Mouse (Mus musculus) spleen, postnatal 4 days (tissue): ENCODE measurements around the gene Sit1.
A peak's percentile ranks its signal among the peaks of the same experiment; 100 is the strongest.
"Not testable (repeated sequence)": the region's sequence is repeated elsewhere in the genome, so short reads cannot be mapped to it uniquely, and the experiment has no call there.

Experiments
- DNase-seq, 2 experiments: peaks; one replicate each; pipeline ENCODE4 v3.0.0; 2022; ENCODE audit warnings: low spot score in 2 of 2

The Sit1 gene

DNA sequence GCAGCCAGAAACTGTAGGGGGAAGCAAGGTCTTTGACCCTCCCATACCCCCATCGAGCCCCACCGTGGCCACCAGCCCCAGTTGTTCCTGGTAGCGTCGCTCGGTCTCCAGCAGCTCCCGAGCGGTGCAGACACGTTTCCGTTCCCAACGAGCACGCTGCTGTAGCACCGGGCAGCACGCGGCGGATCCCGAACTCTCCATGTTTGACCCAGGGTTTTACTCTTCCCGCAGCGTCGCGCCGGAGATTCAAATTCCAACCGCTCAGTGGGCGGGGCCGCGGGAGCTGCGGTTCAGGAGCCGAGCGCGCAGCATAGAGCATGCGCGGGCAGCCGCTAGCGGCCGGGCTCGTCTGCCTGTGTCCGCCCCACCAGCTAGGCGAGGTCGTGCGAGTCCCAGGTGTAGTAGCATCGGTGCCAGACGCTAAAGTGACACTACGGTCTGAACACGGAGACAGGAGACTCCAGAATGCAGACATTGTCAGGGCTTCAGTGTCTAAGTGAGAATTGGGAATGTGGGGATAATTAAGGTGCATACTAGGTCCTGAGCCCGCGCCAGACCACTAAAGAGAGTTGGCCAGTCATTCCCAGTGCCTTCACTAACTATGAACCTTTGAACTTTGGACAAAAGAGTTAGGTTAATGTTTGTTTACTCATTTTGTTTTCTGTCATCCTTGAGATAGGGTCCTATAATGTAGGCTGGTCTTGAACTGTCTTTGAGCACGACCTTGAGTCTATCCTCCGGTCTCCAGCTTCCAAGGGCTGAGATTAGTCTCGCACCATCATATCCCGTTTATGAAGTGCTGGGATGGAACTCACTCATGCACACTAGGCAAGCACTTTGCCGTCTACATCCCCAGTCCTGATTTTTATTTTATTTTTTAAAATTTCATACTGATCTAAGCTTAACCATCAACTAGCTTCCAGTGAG lies 16.1 kb upstream of the Sit1 start, which contains the start of gene Arhgef39:
Gene Arhgef39 (minus strand): TSS at position 289 of the 927 bp plus-strand sequence.
- peak; percentile 90 to 94 for DNase-seq

DNA sequence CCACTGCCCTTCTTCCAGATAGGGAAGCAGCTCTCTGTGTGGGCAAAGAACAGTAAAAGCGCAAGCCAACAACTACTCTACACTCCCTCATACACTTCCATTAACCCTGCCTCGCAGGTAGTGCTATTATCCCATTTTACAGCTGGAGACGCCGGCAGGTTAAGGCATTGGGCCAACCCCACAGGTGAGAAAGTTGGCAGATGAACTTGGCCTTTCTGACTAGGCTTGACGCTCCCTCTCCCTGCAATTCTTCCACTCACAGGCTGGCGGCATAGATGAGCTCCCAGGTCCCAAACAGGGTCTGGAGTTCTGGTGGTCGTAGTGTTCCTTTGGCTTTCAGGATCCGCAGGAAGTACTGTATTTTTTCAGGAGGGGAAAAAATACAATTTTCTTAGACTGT lies 15.4 kb upstream of the Sit1 start:
- peak; percentile 58 to 75 for DNase-seq

DNA sequence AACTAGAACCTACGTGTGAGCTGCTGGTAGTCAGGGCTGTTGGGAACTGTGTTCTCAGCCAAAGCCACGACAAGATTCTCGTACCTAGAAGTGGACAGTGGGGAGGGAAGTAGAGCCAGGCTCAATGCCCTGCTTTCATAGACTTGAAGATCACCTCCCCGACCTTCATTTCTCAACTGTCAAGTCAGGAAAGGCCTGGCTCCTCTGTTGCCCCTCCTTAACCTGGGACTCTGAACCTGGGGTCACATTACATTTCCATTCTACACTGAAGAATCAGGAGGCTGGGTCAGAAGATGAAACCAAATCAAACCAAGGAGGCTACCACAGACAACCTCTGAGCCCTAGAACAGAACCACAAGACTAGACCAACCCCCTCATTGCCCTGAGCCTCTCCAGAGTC lies 14.4 kb upstream of the Sit1 start:
- DNase-seq, result peak in 1 of 2 experiments; percentile 59

DNA sequence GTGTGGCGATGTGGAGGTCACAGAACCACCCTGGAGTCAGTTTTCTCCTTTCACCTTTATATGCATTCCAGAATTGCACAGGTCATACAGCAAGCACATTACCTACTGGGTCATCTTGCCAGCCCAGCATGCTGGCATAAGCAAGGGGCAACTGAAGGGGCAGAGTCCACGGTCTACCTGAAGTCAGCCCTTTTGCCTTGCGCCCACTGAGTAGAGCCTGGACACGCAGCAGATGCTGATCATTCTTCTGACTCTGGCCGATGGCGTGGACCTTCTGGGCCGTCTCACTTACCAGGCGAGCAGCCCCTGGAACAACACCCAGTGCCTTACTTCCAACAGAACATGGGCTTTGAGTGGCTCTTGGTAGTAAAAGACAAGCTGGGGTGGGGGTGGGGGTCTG lies 13.9 kb upstream of the Sit1 start:
- DNase-seq, result peak in 1 of 2 experiments; percentile 55

DNA sequence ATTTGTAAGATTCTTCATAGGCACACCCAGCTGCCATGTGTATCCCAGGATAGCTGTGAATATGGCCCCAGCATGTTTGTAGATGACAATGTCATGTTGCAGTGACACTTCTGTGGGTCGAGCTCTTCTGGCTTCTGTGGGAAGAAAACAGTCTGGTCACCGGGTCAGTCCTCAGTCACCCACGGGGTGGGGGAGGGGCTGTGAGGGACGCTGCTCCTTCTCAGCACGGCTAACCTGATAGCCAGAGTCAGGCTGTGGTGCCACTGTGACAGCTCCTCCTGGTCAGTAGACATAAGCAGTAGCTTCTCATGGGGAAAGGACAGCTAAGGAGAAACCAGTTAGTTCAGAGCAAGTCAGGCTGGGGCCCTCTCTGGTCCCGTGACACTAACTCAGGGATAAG lies 13.1 kb upstream of the Sit1 start:
- peak in 1 of 2 experiments; percentile 59 for DNase-seq

DNA sequence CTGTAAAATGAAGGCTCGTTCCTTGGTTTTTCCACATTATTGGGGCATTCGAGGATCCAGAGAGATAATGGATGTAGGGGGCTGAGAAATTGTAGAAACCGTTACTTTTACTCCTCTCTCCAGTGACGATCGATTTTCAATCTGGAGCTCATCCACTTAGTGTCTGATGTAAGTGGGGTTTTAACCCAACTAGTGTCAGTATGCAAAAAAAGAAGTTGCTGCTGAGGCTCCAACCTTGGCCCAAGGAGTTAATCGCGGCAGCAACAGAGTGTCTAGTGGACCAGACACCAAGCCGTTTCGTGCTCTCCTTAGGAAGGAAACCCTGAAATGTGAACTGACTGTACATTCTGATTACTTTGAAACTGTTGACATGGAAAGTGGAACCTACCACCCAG lies 10.3 kb upstream of the Sit1 start:
- DNase-seq, result no peak

DNA sequence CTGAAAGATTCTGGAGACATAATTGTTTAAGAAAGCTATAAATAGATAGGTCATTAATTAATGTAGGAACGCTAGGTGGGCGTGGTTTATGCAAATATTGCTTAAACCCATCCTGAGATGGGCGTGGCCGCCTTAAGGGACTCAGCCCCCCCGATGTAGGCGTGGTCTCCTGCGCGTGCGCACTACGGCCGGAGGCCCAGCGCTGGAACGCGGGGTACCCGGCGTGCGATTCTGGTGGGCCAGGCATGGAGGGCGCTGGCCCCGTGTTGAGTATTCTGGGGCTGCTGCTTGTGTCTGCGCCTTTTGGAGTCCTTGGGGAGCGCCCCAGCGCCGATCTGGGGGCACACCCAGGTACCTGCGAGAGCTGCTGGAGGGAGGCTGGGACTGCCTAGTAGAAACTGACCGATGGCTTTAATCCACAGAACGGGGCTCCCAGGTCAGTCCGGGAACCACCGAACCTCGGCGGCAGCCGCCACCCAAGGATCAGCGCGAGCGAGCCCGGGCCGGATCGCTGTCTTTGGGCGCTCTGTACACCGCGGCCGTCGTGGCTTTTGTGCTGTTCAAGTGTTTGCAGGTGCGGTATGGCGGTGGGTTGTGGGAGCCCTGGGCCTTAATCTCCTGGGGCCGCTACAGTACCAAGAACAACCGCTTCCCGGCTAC lies 9.8 kb upstream of the Sit1 start:
- peak; percentile 97 to 99 for DNase-seq

DNA sequence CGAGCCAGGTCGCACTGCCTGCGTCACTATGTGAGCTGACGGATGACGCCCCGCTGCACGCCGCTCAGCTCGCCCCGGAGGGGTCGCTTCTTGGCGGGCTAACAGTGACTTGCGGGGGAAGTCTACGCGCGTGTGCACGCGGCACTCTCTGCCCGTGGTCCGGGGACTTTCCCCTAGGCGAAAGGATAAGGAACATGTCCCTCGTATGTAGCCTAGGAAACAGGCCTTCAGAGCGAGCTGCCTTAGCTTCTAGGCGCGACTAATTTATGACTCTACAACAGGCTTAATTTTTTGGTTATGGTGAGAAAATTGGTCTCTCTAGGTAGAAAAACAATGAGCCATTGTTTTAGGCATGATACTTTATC lies 9.3 kb upstream of the Sit1 start, which contains the start of gene Ccdc107:
Gene Ccdc107 (plus strand): TSS at position 80 of the 365 bp plus-strand sequence.
- DNase-seq, result peak; percentile 90 to 92

DNA sequence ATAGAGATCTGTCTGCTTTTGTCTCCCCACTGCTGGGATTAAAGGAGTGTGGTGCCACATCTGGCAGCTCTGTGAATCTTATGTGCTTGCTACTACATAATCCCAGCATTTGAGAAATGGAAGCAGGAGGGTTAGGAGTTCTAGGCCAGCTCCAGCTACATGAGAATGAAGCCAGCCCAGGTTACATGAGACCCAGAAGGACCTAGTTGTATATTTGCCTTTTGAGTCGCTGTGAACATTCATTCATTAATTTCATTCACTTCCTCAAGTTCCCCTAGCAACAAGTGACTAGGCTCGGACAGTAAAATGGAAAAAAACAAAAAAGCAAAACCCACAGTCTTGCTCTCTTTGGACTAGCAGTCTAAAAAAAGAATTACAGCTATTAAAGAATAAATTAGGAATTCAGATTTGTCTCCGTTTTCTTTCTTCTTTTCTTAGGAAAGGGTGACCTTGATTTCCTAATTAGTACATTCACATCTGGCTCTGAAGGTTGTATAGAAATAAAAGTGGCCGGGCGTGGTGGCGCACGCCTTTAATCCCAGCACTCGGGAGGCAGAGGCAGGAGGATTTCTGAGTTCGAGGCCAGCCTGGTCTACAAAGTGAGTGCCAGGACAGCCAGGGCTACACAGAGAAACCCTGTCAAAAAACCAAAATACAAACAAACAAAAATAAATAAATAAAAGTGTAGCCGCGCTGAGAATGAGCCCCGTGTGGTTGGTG lies 8.7 kb upstream of the Sit1 start:
- DNase-seq, result no peak

DNA sequence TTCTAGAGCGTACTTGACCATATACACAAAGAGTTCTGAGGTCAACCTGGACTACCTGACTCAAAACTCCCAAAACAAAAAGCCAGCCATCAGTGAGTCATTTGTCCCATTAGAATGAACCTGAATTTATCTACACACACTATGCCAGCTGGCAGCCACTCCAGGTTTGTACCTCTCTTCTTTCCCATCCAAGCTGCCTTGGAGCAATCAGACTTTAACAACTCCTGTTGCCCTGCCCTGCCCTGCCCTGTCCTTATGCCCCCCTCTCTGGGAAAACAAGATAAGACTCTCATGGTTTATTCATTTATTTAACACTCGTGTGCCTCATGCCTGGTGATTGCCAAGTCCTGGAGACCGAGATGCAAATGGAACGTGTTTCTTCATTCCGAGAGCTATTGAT lies 7.3 kb upstream of the Sit1 start:
- DNase-seq, result no peak

DNA sequence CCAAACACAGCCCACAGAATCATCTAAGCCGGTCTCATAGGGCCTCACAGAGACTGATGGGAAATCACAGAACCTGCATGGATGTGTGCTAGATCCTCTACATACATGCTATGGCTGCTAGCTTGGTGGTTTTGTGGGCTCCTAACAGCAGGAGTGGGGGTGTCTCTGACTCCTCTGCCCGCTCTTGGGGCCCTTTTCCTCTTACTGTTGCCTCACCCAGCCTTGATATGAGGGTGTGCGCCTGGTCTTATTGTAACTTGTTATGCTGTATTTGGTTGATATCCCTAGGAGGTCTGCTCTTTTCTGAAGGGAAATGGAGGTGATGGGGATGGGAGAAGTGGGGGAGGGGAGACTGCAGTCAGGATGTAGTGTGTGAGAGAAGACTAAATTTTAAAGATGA lies 6.1 kb upstream of the Sit1 start:
- no peak for DNase-seq

DNA sequence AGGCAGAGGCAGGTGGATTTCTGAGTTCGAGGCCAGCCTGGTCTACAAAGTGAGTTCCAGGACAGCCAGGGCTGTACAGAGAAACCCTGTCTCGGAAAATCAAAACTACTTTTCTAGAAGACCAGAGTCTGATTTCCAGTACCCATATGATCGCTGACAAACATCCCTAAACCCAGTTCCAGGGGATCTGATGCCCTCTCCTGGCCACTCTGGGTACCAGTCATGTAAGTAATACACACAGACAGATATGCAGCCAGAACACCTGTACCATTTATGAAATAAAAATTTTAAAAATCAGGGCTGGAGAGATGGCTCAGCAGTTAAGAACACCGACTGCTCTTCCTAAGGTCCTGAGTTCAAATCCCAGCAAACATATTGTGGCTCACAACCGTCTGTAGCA lies 2.1 kb upstream of the Sit1 start:
- not testable (repeated sequence) for DNase-seq

DNA sequence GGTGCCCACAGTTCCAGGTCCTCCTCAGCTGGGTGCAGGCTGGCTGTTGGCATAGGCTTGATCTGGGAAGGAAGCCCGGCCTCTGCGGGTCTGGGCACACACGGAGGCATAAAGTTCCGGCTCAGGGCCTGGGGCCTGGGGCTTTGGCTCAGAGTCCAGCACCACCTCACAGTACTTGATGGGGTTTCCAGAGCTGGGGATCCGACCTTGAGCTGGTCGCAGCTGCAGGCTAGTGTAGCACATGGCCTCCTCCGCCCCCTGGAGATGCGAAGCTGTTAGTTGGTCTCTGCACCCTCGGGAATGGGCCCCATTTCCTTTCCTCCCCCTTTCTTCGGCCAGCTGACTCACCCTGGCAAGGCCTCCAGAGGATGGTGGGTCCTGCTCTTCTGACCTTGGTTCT lies 943 bp downstream of the Sit1 start:
- no peak for DNase-seq

DNA sequence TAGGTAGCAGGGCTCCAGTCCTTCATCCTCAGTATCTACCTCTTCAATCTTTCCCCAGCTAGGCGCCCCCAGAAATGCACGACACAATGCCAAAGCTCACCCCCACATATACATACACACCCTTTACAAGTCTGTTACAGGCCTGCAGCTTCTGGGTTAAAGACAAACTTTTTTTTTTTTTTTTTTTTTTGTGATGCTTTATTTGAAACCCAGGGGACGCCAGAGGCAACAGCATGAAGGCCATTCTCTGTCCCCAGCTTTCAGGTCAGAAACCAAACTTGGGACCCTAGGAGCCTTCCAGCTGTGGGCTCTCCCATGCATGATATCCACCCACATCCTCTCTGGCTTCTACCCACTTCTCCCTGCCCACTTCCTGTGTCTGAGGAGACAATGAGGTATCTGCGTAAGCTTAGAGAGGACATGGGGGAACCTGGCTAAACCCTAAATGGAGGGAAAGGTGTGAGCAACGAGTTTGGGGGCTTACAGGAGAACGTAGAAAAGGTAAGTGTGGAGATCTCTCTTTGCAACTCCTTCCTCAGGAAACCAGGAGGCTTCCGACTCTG lies 1.6 kb downstream of the Sit1 start:
- no peak for DNase-seq

DNA sequence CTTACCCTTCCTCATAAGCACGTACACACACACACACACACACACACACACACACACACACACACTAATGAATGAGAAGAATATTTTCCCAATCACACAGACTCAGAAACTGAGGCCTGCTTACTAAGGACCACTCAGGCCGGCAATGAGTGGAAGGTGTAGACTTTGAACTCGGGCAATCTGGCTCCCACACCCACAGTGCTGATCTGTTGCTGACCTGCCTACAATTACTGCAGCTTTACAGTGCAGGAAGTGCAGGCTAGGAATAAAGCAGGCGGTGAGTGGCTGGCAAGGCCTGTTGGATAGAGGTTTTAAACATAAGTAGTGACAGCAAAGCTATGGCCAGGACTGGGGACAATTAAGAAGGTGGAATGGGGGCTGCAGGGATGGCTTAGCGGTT lies 2.5 kb downstream of the Sit1 start:
- no peak for DNase-seq

DNA sequence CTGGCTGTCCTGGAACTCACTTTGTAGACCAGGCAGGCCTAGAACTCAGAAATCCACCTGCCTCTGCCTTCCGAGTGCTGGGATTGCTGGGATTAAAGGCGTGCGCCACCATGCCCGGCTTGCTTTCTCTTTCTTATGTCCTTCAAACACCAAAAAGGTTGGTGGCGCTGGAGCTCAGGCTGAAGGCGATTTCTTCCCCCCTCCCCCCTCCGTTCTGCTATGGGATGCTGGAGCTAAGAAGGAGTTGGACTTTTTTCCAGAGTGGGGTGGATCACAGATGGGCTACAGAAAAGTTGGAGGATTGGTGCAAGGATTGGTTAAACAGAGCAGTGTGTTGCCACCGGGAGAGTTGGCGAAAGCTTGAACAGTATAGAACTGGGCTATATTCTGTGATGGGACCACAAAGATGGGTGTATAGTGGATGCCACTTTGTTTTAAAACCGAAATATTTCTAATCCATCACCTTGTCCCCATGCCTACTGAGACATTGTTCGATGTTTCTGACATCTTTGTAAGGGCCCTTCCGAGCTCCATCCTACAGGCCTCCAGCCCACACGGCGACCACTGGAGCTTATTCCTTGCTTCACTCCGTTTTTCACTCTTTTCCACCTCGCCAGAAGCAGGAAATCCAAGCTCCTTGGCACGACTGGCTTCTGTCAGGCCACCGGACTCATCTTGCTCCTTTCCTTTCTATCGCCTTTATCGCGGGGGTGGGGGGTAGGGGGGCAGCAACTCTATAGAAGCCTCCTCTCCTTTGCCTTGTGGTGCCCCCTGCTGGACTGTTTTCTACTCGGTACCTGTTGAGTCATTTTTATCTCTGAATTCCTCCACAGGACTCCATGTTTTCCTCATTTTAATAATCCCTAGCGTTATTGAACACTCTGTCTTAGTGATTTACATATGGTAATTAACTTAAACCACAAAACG lies 4.4 kb downstream of the Sit1 start:
- DNase-seq, result peak; percentile 77 to 91

DNA sequence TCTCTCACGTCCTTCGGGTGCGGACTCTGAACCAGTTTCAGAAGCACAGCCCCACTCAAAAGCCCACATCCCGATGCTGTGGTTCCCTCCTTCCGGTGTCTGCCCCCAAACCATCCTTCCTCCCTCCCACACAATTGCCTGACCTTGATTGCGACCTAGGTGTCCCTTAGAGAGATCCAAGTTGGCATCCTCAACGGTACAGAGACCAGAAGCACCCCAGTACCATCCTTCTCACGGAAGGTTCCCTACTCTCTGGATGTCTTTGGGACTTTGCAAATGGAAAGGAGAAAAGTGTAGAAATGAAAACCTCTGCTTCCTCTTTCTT lies 5.0 kb downstream of the Sit1 start:
- DNase-seq, result no peak

DNA sequence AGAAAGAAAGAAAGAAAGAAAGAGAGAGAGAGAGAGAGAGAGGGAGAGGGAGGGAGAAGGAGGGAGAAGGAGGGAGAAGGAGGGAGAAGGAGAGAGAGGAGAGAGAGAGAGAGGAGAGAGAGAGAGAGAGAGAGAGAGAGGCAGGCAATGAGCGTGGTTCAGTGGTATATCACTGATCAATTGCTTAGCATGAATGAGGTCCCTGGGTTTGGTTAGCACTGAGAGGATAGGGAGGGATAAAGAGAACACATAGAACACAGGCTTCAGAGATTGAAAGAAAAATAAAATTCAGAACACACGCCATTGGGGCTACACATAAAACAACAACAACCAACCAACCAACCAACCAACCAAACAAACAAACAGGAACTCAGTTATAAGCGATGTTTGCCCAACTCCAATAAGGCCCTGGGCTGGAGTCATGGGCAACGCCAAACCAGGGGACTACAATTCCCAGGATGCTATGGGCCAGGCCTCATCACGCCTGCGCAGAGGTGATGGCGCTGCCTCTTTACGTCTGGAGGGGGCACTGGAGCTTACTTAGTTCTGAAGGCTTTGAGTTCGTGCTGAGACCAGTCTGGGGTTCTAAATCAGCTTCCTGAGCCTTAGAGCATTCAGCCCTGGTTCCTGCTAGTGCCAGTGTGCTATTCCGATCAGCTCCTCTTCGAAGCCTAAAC lies 5.5 kb downstream of the Sit1 start:
- peak; percentile 88 to 93 for DNase-seq

DNA sequence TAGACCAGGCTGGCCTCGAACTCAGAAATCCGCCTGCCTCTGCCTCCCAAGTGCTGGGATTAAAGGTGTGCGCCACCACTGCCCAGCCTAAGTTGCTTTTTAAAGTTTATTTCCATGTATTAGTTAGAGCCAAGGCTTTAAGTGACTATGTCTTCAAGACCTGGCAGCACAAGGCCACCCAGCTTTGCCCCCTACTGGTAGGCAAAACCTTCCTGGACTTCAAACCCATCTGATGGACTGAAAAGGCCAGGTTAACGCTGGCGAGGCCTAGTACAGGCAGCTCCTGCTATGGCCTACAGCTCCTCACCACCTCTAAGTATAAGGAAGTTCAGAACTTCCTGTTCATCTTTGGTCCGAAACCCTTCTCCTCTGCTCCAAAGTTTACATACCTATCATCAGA lies 6.9 kb downstream of the Sit1 start:
- DNase-seq, result no peak

DNA sequence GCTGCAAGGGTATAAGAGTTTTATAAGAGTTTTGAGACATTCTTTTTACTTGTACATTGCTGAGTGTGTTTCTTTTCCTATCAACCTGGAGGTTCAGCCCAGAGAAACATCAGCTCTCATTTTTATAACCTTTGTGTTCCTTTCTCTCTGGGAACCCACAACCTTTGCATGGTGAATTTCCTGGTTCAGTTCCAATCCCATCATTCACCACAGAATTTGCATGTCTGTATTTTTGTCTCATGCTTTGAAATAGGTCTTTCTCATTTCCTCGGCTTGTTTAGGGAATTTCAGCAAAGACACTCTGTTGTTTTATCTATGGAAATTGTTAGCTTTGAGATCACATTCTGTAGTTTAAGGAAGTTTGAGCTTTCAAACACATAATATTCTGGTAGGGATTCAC lies 9.9 kb downstream of the Sit1 start:
- no peak for DNase-seq

DNA sequence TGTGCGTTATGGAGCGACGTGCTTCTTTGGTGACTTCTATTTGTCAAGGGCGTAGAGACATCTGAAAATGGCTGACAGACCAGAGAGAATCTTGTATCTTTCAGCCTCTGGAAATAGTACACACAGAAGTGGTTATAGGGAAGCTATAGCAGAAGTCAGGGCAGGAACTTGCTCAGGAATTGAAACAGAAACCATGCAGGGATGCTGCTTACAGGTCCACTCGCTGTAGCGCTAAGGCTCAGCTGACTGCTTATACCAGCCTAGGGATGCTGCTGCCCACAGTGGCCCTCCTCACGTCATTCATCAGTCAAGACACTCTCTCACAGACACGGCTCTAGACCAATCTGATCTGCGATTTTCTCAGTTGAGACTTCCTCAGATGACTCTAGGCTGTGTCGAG lies 13.2 kb downstream of the Sit1 start:
- no peak for DNase-seq
